Mouse (Mus musculus) hindlimb bud, embryonic 11.5 days (tissue): Measurements from ENCODE around the gene Pln.

Experiments
- DNase-seq: peaks from one replicate; pipeline ENCODE4 v3.0.0-alpha.2; 2012; ENCODE audit warnings: low read depth, low spot score; ENCODE audit errors: extremely low spot score

Pln gene

DNA sequence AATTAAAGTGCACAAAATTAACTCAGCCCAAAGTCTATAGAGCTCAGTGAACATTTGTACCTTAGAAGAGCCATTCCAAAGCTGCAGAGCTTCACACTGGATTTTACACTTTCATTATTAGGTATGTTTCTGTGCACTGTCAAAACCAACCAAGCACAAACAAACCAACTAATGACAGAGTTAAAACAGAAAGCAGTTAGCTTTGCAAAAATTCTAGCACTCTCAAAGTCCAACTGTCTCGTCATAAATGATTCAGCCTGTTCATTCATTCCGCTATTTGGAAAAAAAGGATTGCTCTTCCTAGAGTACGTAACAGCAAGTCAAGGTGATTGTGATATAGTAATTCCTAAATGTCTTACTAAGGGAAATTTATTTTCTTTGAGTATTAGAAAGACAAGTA lies 21.5 kb downstream of the Pln start:
- no peak for DNase-seq

DNA sequence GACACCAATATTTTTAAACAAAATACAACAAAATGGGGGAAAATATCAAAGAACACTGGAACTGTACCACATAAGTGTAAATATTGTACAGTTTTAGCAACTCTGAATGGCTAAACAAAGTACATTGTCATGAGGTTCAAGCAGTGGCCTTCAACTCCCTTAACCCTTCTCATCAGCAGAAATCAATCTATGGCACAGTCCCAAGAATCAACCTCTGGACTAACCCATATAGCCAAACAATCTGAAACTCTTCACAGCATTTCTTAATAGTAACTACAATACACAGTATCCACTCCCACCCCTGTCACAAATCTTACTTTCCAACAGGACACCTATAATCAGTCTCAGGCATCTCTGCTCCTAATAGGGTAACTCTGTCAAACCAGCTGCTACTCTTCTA lies 26.8 kb downstream of the Pln start:
- no peak for DNase-seq

DNA sequence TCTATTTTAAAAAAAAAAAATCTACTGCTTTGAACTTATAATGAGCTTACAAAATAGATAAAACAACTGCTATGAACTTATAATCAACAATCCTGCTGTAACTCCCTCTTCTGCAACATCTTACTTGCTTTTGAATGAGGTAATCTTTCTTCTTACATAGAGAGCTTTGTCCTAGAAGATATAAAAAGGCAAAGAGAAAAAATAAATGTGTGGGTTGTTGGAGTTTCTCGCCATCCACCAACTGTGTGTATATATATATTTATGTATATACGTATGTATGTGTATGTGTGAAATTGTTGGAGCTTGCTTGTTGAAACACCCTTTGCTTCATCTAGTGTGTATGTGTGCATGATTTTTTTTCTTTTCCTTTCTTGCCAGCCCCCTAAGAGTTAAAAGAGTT lies 29.8 kb downstream of the Pln start:
- DNase-seq, result no peak

DNA sequence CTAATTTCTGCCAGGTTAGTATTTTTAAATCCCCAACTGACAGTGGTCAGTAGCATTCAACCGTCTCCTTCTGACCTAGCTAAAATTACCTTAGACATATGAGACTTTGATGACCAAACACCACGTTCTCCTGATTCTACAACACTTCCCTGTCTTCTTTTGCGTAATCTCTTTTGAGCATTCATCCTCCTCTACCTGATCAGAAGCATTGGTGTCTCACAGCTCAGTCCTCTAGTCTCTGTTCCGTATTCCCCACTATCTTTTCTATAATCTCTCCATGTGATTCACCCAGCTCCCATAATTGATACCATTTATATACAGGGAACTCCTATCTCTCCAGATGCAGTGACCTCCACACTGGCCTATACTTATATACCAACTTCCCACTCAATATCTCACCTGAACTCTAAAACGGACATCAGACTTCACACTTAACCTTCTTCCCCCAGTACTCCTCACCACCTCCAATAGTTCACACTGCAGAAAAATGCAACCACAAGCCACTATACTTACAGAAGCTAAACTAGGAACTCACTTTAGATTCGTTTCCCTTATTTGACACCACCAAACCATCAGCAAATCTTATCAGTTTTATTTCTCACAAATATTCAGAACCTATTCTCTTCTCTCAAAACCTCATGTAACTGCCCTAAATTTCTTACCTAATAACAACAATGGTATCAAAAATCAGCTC lies 36.6 kb downstream of the Pln start:
- no peak for DNase-seq

DNA sequence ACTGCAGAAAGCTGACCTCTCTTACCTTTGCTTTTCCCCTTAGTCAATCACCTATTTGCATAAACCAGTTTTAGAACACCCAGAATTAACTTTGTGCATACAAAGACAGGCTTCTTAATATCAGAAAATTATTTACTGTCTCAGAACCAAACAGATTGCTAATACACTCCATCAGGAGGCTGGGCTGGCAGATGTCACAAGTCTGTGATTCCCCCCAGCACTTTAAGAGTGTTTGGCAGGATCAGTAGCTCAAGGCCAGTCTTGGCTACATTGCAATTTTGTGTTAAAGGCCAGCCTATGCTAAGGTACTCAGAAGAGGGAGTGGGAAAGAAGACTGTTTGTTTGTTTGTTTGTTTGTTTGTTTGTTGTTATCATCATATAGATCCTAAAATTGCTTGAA lies 39.6 kb downstream of the Pln start:
- no peak for DNase-seq

DNA sequence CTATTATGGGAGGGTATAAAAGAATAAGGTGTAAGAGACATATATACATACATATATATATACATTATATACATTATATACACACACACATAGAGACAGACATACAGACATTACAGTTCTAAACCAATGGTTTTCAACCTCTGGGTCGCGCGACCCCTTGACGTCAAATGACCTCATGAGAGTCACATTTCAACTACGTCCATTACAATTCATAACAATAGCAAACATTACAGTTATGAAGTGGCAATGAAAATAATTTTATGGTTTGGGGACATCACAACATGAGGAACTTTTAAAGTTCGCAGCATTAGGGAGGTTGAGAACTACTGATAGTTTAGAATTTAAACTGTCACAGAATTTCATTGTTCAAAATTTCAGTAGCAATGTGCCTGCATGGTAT lies 40.8 kb downstream of the Pln start:
- no peak for DNase-seq

DNA sequence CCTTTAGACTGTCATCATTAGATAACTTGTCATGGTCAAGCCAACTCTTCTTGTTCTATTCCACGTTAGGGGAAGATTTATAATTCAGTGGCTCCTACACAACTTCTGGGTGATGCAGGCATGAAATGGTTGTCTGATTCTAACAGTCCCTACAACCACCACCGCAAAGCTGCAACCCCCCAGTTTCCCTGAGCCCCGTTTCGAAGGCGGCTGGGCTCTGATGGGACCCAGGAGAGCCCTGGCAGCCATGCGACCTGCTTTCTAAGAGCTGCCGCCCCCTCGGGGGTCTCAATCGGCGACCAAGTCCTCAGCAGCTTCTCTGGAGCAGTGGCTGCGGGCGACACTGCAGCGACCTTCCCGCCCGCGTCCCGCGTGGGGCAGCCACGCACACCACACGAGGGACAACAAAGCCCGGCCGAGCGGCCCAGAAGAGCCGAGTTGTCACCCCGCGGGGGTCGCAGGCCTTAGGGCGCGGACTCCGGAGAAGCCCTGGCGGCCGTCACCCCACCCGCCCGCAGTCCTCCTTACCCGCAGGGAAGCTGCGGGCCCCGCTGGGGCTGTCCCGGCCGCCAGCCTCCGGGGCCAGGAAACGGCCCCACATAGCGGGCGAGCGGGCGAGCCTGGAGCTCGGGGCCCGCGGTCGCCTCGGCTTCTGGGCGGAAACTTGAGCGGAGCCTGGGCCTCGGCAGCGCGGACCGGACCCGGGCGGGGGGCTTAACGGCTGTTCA lies 41.7 kb downstream of the Pln start:
- no peak for DNase-seq

DNA sequence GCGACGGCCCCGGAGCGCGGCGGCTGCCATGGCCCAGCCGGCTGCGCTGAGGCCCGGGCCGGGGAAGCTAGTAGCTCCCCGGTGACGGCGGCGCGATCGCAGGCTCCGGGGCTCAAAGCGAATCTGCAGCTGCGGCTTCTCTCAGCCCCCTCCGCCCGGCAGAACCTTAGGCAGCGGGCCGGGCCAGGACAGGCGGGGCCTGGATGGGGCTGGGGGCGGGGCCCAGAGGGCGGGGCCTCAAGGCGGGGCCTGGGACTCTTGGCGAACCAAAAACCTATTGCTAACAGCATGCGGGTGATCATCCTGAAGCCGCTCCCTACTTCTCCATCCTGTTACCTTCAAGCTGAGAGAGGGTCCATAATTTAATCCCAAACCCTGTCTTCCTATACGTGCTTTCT lies 42.2 kb downstream of the Pln start, which contains the start of gene Cep85l:
Gene Cep85l, minus strand, starts transcription at position 239 of the 398 bp plus-strand sequence.
- no peak for DNase-seq

DNA sequence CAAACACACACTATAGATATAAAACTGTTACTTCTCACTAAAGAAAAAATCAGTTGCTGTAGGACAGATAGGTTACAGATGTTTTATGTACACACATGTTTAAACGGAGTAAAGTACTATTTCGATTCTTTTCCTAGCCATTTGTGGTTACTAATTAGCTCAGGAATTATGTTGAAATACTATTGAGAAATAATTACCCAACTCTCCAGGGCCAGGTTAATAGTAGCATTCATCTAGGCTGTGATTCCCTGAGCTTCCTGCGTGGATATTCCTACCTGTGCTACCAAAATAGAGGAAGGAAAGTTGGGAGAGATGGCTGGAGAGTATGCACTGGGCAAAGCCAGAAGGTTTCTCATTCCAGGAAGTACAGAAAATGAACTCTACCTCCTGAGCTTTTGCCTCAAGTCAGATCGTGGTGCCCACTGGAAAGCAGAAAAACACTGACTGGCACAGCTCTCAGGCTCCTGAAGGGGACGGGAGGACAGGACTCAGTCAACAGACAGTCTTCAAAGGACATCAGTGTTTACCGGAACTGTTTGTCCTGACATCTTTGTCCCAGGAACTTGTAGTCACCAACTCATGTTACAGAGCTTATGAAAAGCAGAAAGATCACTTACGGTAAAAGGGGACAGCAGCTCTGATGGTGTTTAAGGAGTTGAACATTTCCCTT lies 45.4 kb downstream of the Pln start:
- DNase-seq, result no peak

DNA sequence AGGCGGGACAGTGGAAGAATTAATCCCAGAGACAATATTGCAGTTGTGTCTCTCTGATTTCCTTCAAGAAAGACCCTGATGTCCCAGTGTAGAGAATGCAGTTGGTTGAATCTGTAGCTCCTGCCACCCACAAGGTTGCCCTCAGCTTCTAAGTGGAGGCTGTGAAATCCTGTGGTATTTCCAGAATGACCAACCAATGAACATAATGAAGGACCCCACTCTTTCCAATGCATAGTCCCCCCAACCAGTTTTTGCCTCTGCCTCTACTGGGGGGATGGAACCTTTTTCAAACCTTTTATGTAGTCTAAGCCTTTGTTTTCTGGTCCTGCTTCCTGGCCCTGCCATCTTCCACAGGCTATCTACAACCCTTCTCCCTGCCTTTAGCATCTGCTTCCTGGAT lies 47.4 kb downstream of the Pln start:
- DNase-seq, result no peak

DNA sequence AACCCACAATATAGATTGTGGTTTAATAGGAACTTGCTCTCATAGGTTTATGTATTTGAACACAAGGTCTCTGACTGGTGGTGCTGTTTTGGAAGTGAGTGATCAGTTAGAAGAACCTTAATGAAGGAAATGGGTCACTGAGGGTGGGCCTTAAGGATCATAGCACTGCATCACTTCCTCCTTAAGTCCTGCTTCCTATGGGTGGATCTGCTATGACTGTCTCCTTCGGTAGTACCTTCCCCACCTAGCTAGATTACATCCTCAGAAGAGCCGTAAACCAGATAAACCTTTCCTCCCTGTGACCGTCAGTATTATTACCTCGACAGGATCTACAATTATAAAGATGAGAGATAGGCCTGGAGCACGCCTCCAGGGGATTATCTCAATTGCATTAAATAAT lies 48.0 kb downstream of the Pln start:
- DNase-seq, result no peak

DNA sequence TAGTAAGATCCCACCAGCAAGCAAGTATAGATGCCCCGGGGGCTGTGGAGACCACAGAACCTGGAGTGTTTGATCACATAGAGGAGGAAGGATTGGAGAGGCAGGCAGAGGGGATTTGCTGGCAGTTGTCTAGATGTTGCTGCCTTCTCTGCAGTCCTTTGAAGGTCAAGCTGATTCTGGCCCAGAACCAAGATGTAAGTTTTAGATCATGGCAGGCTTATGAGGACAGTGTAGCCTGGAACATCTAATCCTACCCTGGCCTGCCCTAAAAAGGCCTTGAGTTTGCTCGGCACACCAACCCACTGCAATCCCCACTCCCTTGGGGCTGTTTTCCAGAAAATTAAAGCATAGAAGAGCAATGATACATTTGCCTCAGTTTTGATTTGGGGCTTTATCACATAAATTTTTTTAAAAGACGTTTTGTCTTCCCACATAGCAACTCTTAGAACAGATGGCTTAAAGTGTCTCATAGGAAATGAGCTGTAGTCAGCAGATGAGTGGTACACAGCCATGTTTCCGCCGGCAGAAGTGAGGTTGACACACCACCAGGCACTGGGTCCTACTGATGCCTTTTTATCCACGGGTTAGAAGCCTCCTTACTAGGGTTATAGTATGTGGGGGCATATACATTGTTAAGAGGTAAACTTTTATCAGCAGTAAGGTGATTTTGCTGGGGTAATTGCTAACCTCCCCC lies 50.9 kb downstream of the Pln start:
- no peak for DNase-seq

DNA sequence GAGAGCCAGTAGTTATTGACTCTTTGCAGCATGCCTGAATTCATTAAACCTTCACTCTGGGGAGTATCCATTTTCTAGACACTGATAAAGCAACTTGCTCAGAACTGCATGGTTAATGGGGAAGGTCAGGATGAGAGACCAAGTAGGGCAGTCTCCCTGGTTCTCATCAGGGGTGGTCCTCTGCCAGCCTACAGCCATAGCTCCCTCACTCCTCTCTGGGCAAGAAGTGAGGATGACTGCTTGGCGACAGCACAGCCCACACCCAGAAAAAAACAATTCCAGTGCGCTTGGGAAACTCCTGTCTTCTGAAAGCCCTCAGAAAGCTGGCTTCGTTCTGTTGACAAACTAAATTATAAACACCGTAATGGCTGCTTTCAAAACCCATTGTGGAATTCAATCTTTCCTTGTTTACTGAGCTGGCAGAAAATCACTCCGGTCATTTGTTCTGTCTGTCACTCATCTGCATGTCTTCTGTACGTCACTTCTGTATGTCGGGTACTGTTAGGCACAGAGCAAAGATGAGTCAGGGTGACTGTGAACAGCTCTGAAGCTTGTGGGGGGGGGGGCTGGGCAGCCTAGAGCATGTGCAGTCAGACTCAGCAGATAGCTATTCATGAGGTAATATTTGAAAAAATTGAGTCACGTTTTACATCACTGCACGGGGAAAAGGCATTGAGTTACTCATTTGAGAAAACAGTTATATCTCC lies 57.6 kb downstream of the Pln start:
- no peak for DNase-seq
